Mouse (Mus musculus): Measurements from ENCODE around the gene Phc2. TPM values are rescaled to one million over a fixed set of nuclear protein-coding genes. Genes with fewer than 3 reads are reported as not detected.

Gene Phc2
- total RNA-seq, 1 experiment = 29.8 TPM

- Histone ChIP-seq H3K4me1 (ENCODE audit: control insufficient read depth in 2 of 2, insufficient read depth in 2 of 2, low read length in 2 of 2, poor library complexity in 1 of 2) (peaks cover 2 to 5% of the 10 kb centered on the region in 2 experiments; a peak in 2 of 4 replicates), H3K4me3 (ENCODE audit: insufficient read depth in 1 of 2, low read depth in 1 of 2, low read length in 2 of 2, poor library complexity in 1 of 2, severe bottlenecking in 1 of 2) (no peak overlapping the region), H3K9ac (ENCODE audit: insufficient read depth, low read depth, low read length, poor library complexity, severe bottlenecking) (no peak overlapping the region), H3K36me3 (ENCODE audit: control insufficient read depth, insufficient read depth, low read length, poor library complexity, severe bottlenecking) (no peaks in the 10 kb centered on the region), H3K27ac (ENCODE audit: insufficient read depth, low read depth, low read length, poor library complexity, severe bottlenecking) (no peak overlapping the region), H3K9me3 (ENCODE audit: control insufficient read depth, insufficient read depth, low read depth, low read length) (no peaks in the 10 kb centered on the region)
- in situ Hi-C loops (cut with MboI; ENCODE audit: low sequenced_read_pairs in 2 of 2, unreplicated experiment in 2 of 2) = no loop called here
- no peak for DNase-seq (ENCODE audit: low read depth, low spot score)
- no peak for TF ChIP-seq ZC3H11A (IDR thresholded peaks at IDR 0.05; ENCODE audit: borderline replicate concordance, low read depth, low read length)
These were observed 16.1 kb upstream of the Phc2 start for GRCm38 (mm10) chr4:128638265-128638923.

- in situ Hi-C loops (cut with MboI; ENCODE audit: low sequenced_read_pairs in 2 of 2, unreplicated experiment in 2 of 2) = no loop called here
- no peak overlapping the region for H3K9ac ChIP-seq (ENCODE audit: insufficient read depth, low read depth, low read length, poor library complexity, severe bottlenecking)
- H3K27ac ChIP-seq (ENCODE audit: insufficient read depth, low read depth, low read length, poor library complexity, severe bottlenecking) = no peak overlapping the region
- DNase-seq (ENCODE audit: low read depth, low spot score) = no peak
- TF ChIP-seq ZNF384 (IDR thresholded peaks at IDR 0.05; ENCODE audit: low read depth, low read length) (no peak), ZC3H11A (IDR thresholded peaks at IDR 0.05; ENCODE audit: borderline replicate concordance, low read depth, low read length) (no peak), MAFK (IDR thresholded peaks at IDR 0.05; ENCODE audit: insufficient read depth, low read depth, low read length) (no peak), CHD2 (IDR thresholded peaks at IDR 0.05; ENCODE audit: low read depth, low read length) (no peak), HCFC1 (IDR thresholded peaks at IDR 0.05; ENCODE audit: borderline replicate concordance, insufficient read depth, low read length) (no peak)
- no peaks in the 10 kb centered on the region for H3K36me3 ChIP-seq (ENCODE audit: control insufficient read depth, insufficient read depth, low read length, poor library complexity, severe bottlenecking)
- H3K4me3 ChIP-seq (ENCODE audit: insufficient read depth in 1 of 2, low read depth in 1 of 2, low read length in 2 of 2, poor library complexity in 1 of 2, severe bottlenecking in 1 of 2) = no peak overlapping the region
- no peaks in the 10 kb centered on the region for H3K9me3 ChIP-seq (ENCODE audit: control insufficient read depth, insufficient read depth, low read depth, low read length)
- no peaks in the 10 kb centered on the region for H3K4me1 ChIP-seq (ENCODE audit: control insufficient read depth in 2 of 2, insufficient read depth in 2 of 2, low read length in 2 of 2, poor library complexity in 1 of 2)
These were observed 12.5 kb upstream of the Phc2 start for GRCm38 (mm10) chr4:128641766-128642717.

DNA sequence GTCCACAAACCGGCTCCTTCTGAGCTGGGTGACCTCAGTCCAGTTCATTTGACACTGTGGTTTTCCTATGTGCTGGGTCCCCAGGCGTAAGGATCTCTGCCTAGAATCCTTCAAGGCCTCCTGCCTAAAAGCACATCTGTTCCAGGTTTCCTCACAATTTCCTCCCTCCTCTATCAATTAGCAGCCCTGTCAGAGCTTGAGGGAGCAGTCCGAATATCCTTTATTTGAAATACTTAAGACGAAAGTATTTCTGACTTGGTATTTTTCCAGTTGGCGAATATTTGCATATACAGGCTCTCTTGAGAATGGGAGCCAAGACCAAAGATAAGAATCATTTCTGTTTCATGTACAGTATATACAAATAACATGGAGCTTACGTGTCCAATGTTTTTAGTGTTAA is 8.6 kb upstream of the Phc2 start:
- no peak for DNase-seq (ENCODE audit: low read depth, low spot score)
- Histone ChIP-seq H3K9ac (ENCODE audit: insufficient read depth, low read depth, low read length, poor library complexity, severe bottlenecking) (no peak overlapping the region), H3K36me3 (ENCODE audit: control insufficient read depth, insufficient read depth, low read length, poor library complexity, severe bottlenecking) (no peaks in the 10 kb centered on the region), H3K4me1 (ENCODE audit: control insufficient read depth in 2 of 2, insufficient read depth in 2 of 2, low read length in 2 of 2, poor library complexity in 1 of 2) (no peaks in the 10 kb centered on the region), H3K27ac (ENCODE audit: insufficient read depth, low read depth, low read length, poor library complexity, severe bottlenecking) (no peak overlapping the region), H3K9me3 (ENCODE audit: control insufficient read depth, insufficient read depth, low read depth, low read length) (no peaks in the 10 kb centered on the region), H3K4me3 (ENCODE audit: insufficient read depth in 1 of 2, low read depth in 1 of 2, low read length in 2 of 2, poor library complexity in 1 of 2, severe bottlenecking in 1 of 2) (no peak overlapping the region)
- in situ Hi-C loops (cut with MboI; ENCODE audit: low sequenced_read_pairs in 2 of 2, unreplicated experiment in 2 of 2) = no loop called here
- TF ChIP-seq HCFC1 (IDR thresholded peaks at IDR 0.05; ENCODE audit: borderline replicate concordance, insufficient read depth, low read length) (no peak), CHD2 (IDR thresholded peaks at IDR 0.05; ENCODE audit: low read depth, low read length) (no peak), ZNF384 (IDR thresholded peaks at IDR 0.05; ENCODE audit: low read depth, low read length) (no peak), MAFK (IDR thresholded peaks at IDR 0.05; ENCODE audit: insufficient read depth, low read depth, low read length) (no peak)

DNA sequence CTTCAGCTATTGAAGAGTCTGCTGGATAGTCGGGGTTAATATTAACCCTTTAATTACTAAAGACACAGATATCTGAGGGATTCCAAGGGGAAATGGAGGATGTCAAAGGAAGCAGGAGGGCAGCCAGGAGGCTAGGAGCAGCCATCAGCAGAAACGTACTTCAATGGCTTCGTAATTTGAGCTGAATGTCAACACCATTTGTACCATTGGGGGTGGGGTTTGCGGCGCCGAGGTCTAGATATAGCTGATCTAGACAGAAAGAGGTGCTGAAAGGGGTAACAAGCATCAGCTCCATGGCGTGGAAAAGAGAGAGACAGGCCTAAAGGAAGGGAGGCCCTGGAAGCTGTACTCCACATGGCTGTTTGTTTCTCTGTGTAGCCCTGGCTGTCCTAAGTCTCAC is 7.7 kb upstream of the Phc2 start:
- no peaks in the 10 kb centered on the region for H3K36me3 ChIP-seq (ENCODE audit: control insufficient read depth, insufficient read depth, low read length, poor library complexity, severe bottlenecking)
- TF ChIP-seq HCFC1 (IDR thresholded peaks at IDR 0.05; ENCODE audit: borderline replicate concordance, insufficient read depth, low read length) (no peak), MAFK (IDR thresholded peaks at IDR 0.05; ENCODE audit: insufficient read depth, low read depth, low read length) (no peak), CHD2 (IDR thresholded peaks at IDR 0.05; ENCODE audit: low read depth, low read length) (no peak), ZC3H11A (IDR thresholded peaks at IDR 0.05; ENCODE audit: borderline replicate concordance, low read depth, low read length) (no peak), ZNF384 (IDR thresholded peaks at IDR 0.05; ENCODE audit: low read depth, low read length) (no peak)
- no peaks in the 10 kb centered on the region for H3K9me3 ChIP-seq (ENCODE audit: control insufficient read depth, insufficient read depth, low read depth, low read length)
- H3K4me3 ChIP-seq (ENCODE audit: insufficient read depth in 1 of 2, low read depth in 1 of 2, low read length in 2 of 2, poor library complexity in 1 of 2, severe bottlenecking in 1 of 2) = no peak overlapping the region
- in situ Hi-C loops (cut with MboI; ENCODE audit: low sequenced_read_pairs in 2 of 2, unreplicated experiment in 2 of 2) = no loop called here
- no peaks in the 10 kb centered on the region for H3K4me1 ChIP-seq (ENCODE audit: control insufficient read depth in 2 of 2, insufficient read depth in 2 of 2, low read length in 2 of 2, poor library complexity in 1 of 2)
- no peak for DNase-seq (ENCODE audit: low read depth, low spot score)
- H3K27ac ChIP-seq (ENCODE audit: insufficient read depth, low read depth, low read length, poor library complexity, severe bottlenecking) = no peak overlapping the region
- H3K9ac ChIP-seq (ENCODE audit: insufficient read depth, low read depth, low read length, poor library complexity, severe bottlenecking) = no peak overlapping the region

Data from ES-E14 (cell line).